In genomic region chr12:113716406-113716805, GRCm38 (mm10) we compare ENCODE assay signal across 7 mouse cellular contexts.
DNase-seq lines count a peak whose midpoint lies in the region; ATAC-seq lines count a peak whose summit lies in the region.
"Not testable (repeated sequence)": the region's sequence is repeated elsewhere in the genome, so short reads cannot be mapped to it uniquely, and the experiment has no call there.

No protein-coding gene starts in this region.

- ATAC-seq in frontal cortex, adult (ENCODE audit: low TSS enrichment), result peak; percentile 52; the same call in 1 of the 2 replicates
- ATAC-seq in megakaryocyte-erythroid progenitor cell, adult 5-6 weeks (replicated peaks; ENCODE audit: low FRiP score, low TSS enrichment, poor library complexity, severe bottlenecking), result peak; percentile 79

- H3K36me3 ChIP-seq in splenic B cell, adult 2 months (ENCODE audit: control insufficient read depth, insufficient read depth, low read length, poor library complexity, severe bottlenecking), result not testable (repeated sequence)

- H3K27me3 ChIP-seq in splenic B cell, adult 2 months (ENCODE audit: control insufficient read depth, insufficient read depth, low read length, poor library complexity, severe bottlenecking), result not testable (repeated sequence)

- DNase-seq in R1 (ENCODE audit: low read depth, low spot score), result peak; percentile 88
- peak; percentile 8 for DNase-seq in brain, adult 2 months (ENCODE audit: low read depth, low spot score)
- peak; percentile 40 for DNase-seq in kidney, adult 18-20 months
- peak; percentile 4 to 7 for DNase-seq in left cerebral cortex, adult 8-10 months (ENCODE audit: low spot score in 2 of 2)
- DNase-seq in splenic B cell, adult 2 months (ENCODE audit: low read depth, low spot score), result peak; percentile 30

Comparison
In these comparisons a context has a peak if more than half of its experiments do, and no peak if none do; other contexts are left out.
1. Peak in every context shown above with its lines: DNase-seq and ATAC-seq.
2. DNase-seq: peak in every context shown above with its lines; median percentile 88 in R1; 40 in kidney, adult 18-20 months; 30 in splenic B cell, adult 2 months; 8 in brain, adult 2 months; 6 in left cerebral cortex, adult 8-10 months.